Mouse (Mus musculus): ENCODE measurements around the gene Dock2.

Gene Dock2

GRCm38 (mm10) chr11:34194158-34194941, 589.3 kb downstream of the Dock2 start:
- in situ Hi-C loops (cut with MboI; ENCODE audit: low pct_unique_long_range_greater_than_20kb in 1 of 2, low sequenced_read_pairs in 2 of 2, unreplicated experiment in 1 of 2), result no loop called here

GRCm38 (mm10) chr11:34193658-34194057, 590.0 kb downstream of the Dock2 start:
- in situ Hi-C loops (cut with MboI; ENCODE audit: low pct_unique_long_range_greater_than_20kb in 1 of 2, low sequenced_read_pairs in 2 of 2, unreplicated experiment in 1 of 2), result no loop called here

GRCm38 (mm10) chr11:34184266-34184665, 599.4 kb downstream of the Dock2 start:
- in situ Hi-C loops (cut with MboI; ENCODE audit: low pct_unique_long_range_greater_than_20kb in 1 of 2, low sequenced_read_pairs in 2 of 2, unreplicated experiment in 1 of 2), result no loop called here

DNA sequence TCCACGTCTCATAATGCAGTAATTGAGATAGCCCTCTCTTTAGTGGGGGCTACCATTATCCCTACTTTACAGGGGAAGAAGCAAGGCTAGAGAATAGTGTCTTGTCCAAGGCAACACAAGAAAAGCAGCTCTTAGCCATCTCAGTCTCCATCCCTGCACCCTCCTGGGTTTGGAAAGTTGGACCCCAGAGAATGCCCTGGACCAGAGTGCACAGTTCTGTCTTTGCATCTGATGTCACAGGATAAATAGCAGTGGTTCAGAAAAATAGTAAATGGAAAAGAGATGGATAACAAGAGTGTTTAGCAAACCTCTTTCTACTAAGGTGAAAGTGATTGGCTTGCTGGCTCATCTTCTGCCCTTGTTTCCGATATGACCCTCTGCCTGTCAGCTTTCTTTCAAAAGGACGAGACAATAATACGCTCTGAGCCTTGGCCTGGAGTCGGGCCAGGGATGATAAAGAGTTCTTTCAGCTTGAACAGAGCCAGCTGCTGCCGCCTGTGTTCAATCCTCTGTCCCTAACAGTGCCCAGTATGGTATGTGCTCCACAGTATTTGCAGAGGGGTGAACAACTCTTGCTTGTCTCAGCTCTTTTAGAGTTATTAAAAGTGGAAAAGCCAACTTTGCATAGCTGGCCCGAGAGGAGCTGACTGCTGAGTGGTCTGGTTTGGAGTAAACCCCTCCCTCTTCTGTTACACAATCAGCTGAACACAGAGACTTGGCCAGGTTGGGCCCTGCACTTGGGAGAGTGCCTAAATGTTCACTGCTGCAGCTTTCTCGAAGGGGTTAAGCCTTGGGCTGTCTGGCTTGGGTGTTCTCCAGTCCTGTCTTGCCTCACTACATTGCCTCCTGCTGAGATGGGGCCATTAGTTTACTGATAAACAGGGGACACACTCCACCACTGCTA, 602.2 kb downstream of the Dock2 start:
- in situ Hi-C loops (cut with MboI; ENCODE audit: low pct_unique_long_range_greater_than_20kb in 1 of 2, low sequenced_read_pairs in 2 of 2, unreplicated experiment in 1 of 2), result no loop called here

DNA sequence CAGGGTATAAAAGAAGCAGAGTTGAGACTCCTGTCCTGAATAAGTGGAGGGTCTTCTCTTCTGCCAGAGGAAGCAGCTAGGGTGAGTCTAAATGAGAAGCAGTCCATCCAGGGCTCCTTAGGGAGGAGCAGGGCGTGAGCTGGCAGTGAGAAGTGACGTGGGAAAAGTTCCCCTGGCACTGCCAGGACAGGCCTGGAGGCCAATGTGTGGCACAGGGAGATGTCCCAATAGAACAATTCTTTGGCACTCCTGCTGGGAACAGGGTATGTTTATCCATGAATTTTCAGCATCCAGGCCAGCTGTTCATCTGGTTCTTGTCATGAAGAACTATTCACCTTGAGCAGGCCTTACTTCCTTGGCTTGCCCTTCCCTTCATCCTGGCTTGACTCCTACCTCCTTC, 604.9 kb downstream of the Dock2 start:
- in situ Hi-C loops (cut with MboI; ENCODE audit: low pct_unique_long_range_greater_than_20kb in 1 of 2, low sequenced_read_pairs in 2 of 2, unreplicated experiment in 1 of 2), result no loop called here
